Mouse (Mus musculus) heart, postnatal 0 days (tissue): ENCODE measurements at regions not wholly inside any gene's neighbourhood (a gene's known extent, or its start where the extent isn't known, plus 50 kb on each side); places are given as distances from the start of the nearest gene placed in this dataset.

ENCODE experiments used
- ATAC-seq: fragments of 200-750 bp; cut with Nextera tagmentation; 2 replicates; pipeline ENCODE4 v1.8.0; 2017; ENCODE audit warnings: low read depth, moderate number of reproducible peaks, moderate library complexity; ENCODE audit not compliant: insufficient read depth
- DNase-seq: peaks from one replicate; pipeline ENCODE4 v3.0.0-alpha.2; 2016; ENCODE audit warnings: low spot score
- H3K27ac ChIP-seq: fragments of 300-500 bp; sonication (generic); 2 replicates; pipeline ENCODE4 v1.5.1; 2014; ENCODE audit warnings: low read depth, mild to moderate bottlenecking
- H3K27me3 ChIP-seq: fragments of 300-500 bp; sonication (generic); 2 replicates; pipeline ENCODE4 v1.6.1; 2014; ENCODE audit warnings: low read length, mixed read lengths; ENCODE audit not compliant: control insufficient read depth, insufficient read depth
- H3K36me3 ChIP-seq: fragments of 300-500 bp; sonication (generic); replicated peaks from 2 replicates; pipeline ENCODE4 v1.6.1; 2014; ENCODE audit warnings: low read length, mixed read lengths; ENCODE audit not compliant: control insufficient read depth, insufficient read depth
- H3K4me1 ChIP-seq: fragments of 300-500 bp; sonication (generic); 2 replicates; pipeline ENCODE4 v1.6.1; 2014; ENCODE audit warnings: antibody characterized with exemption; ENCODE audit not compliant: control insufficient read depth, insufficient read depth
- H3K4me2 ChIP-seq: fragments of 300-500 bp; sonication (generic); 2 replicates; pipeline ENCODE4 v1.6.1; 2014; ENCODE audit warnings: low read depth, mild to moderate bottlenecking, low read length, moderate library complexity
- H3K4me3 ChIP-seq: fragments of 300-500 bp; sonication (generic); 2 replicates; pipeline ENCODE4 v1.5.1; 2014; ENCODE audit warnings: low read depth, low read length
- H3K9ac ChIP-seq: fragments of 300-500 bp; sonication (generic); replicated peaks from 2 replicates; pipeline ENCODE4 v1.6.1; 2014; ENCODE audit warnings: low read depth, low read length, mixed read lengths
- H3K9me3 ChIP-seq: fragments of 300-500 bp; sonication (generic); replicated peaks from 2 replicates; pipeline ENCODE4 v1.6.1; 2016; ENCODE audit warnings: low read length; ENCODE audit not compliant: control insufficient read depth
- CTCF ChIP-seq: IDR thresholded peaks from 2 replicates; pipeline ENCODE4 v1.5.1; 2016; ENCODE audit warnings: antibody characterized with exemption, control low read depth, low read depth
- EP300 ChIP-seq: IDR thresholded peaks from 2 replicates; pipeline ENCODE4 v1.6.1; 2016; ENCODE audit warnings: antibody characterized with exemption, low read depth
- WGBS: fragments of 180-500 bp; shearing (Covaris S2); extraction: QIAGEN DNeasy Blood & Tissue Kit; methylation state at CpG from one replicate; pipeline ENCODE4 v1.1.7; 2014; 5-methylcytosine and 5-hydroxymethylcytosine counted together

DNA sequence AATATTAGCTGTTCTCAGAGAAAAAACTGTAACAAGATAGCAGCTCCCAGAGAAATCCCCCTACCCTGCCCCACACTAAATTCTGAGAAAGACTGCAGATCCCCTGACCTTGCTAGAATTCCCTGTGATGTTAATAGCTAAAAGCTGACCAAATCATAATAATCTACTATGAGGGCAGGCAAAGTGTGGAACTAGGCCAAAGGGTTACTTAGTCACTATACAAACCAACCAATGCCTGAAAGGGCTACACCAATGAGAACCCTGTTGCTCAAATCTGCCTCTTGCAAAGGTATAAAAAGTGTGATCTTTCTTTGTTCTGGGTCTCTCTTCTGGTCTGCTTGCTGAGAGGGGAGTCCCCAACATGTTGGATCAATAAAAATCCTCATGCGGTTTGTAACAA is 69.8 kb upstream of the Ube2e2 start:
- Histone ChIP-seq H3K27me3 (no peaks in the 10 kb centered on the region), H3K4me1 (no peaks in the 10 kb centered on the region), H3K9me3 (no peaks in the 10 kb centered on the region), H3K36me3 (no peaks in the 10 kb centered on the region), H3K27ac (no peak overlapping the region), H3K4me3 (no peak overlapping the region), H3K9ac (no peak overlapping the region), H3K4me2 (no peak overlapping the region)
- DNase-seq, result no peak
- no peak for TF ChIP-seq CTCF
- no peak for TF ChIP-seq EP300
- WGBS, result 78% methylated on average over 1 of the region's 1 CpGs
- ATAC-seq, result no peak

DNA sequence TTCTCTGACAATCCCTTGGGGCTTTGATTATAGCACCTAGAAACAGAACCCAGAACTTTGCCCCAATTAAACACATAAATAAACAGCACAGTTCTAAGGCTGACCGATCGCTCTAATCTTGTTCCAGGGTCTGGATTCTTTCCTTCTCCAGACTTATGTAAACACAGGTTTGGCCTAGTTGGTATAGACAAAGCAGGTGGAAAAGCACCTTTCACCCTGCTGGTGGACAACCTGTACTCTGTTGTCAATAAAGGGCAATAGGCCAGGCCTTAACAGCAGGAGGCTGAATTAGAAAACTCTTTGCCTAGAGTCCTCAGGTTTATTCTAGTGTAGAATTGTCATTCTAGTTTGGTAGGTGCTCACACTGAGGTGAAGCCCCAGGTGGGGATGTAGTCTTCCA is 69.2 kb upstream of the Ube2e2 start:
- Histone ChIP-seq H3K4me2 (no peak overlapping the region), H3K27me3 (no peaks in the 10 kb centered on the region), H3K4me3 (no peak overlapping the region), H3K4me1 (no peaks in the 10 kb centered on the region), H3K27ac (no peak overlapping the region), H3K9ac (no peak overlapping the region), H3K36me3 (no peaks in the 10 kb centered on the region), H3K9me3 (no peaks in the 10 kb centered on the region)
- ATAC-seq, result no peak
- no peak for DNase-seq
- WGBS, result 74% methylated on average over 2 of the region's 2 CpGs
- no peak for TF ChIP-seq CTCF
- TF ChIP-seq EP300, result no peak
